Mouse (Mus musculus) megakaryocyte, embryonic 14.5 days (primary cell): ENCODE results near the gene Nalcn. TPM values are rescaled to one million over a fixed set of nuclear protein-coding genes. Genes with fewer than 3 reads are reported as not detected.

Experiments used
- H3K27me3 ChIP-seq: replicated peaks from 2 replicates; pipeline ENCODE3; 2012; ENCODE audit warnings: inconsistent platforms
- H3K36me3 ChIP-seq: replicated peaks from 2 replicates; pipeline ENCODE3; 2012; ENCODE audit warnings: low read length, inconsistent platforms, mixed read lengths
- H3K4me1 ChIP-seq: 2 replicates; pipeline ENCODE4 v1.6.1; 2012; ENCODE audit warnings: inconsistent platforms
- H3K4me3 ChIP-seq: replicated peaks from 2 replicates; pipeline ENCODE3; 2012; ENCODE audit warnings: moderate library complexity, mild to moderate bottlenecking, inconsistent platforms
- H3K9me3 ChIP-seq: 2 replicates; pipeline ENCODE4 v1.6.1; 2012; ENCODE audit warnings: inconsistent platforms
- FLI1 ChIP-seq: IDR thresholded peaks from 2 replicates; pipeline ENCODE4 v1.6.1; 2012; ENCODE audit warnings: low read length, inconsistent platforms, mixed read lengths
- GATA1 ChIP-seq: IDR thresholded peaks from 3 replicates; pipeline ENCODE4 v1.6.1; 2012; ENCODE audit warnings: mixed read lengths, low read length, inconsistent platforms, borderline replicate concordance
- polyA plus RNA-seq: library from polyadenylated mRNA; stranded (reverse); fragments of >175 nt; gene quantifications from 2 replicates; pipeline ENCODE4 v1.2.3, GENCODE M21; 2012; ENCODE audit warnings: low replicate concordance; ENCODE audit not compliant: insufficient read depth

Gene Nalcn
- polyA plus RNA-seq, 1 experiment, result not detected

DNA sequence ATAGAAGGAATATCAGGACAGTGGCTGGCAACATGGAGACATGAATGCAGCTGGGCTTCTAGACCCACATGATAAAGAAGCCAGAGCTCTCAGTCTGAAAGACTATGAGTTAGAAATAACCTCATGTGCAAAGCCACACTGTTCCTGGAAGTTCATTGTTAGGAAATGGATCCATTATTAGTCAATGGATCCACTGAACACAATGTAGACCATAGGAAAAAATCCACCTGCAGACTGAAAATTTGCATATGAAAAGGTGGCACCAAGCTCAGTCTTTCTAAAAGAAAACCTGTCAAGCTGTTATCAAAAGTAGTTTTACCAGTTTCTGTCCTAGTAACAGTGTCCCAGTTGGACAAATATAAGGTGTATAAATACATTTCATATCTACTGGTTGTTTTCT is 39.5 kb downstream of the Nalcn start:
- no peaks in the 10 kb centered on the region for H3K36me3 ChIP-seq
- H3K4me1 ChIP-seq, result no peaks in the 10 kb centered on the region
- no peaks in the 10 kb centered on the region for H3K9me3 ChIP-seq
- H3K4me3 ChIP-seq, result no peak overlapping the region
- no peak for TF ChIP-seq FLI1
- no peak for TF ChIP-seq GATA1
- H3K27me3 ChIP-seq, result no peaks in the 10 kb centered on the region

DNA sequence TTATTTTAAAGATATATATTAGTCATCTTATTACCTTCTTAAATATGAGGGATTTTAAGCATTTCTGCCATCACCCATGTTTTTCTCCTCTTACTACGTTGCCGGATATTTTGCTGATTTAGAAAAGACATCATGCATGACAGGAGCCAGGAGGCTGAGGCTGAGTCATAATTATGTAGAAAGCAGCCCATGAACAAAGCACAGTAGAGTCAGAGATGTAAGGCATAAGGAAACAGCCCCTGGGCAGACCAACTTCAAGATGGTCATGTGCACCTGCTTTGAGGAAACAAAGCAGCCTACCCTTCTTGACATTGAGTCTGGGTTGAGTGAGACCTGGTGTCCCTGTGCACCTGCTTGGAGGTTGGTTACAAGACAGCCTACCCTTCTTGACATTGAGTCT is 44.5 kb downstream of the Nalcn start:
- TF ChIP-seq FLI1 (no peak), GATA1 (no peak)
- H3K36me3 ChIP-seq, result no peaks in the 10 kb centered on the region
- H3K27me3 ChIP-seq, result no peaks in the 10 kb centered on the region
- no peaks in the 10 kb centered on the region for H3K9me3 ChIP-seq
- no peaks in the 10 kb centered on the region for H3K4me1 ChIP-seq
- H3K4me3 ChIP-seq, result no peak overlapping the region

DNA sequence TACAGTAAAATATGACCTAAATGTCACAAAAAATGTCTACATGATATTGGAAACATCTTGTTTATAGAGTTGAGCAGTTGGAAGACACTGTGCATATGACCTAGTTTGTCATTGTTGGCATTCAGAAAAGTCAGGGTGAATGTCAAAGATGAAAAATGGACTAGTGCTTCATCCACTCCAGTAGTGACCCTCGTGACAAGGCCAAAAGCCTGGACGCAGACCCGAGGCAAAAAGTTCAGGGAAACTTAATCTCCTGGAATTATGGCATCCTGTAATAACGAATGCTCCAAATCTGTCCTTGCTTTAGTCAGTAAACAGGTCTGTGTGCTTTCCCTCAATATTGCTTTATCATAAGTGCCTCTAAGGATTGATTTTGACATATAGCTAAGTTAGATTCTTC is 51.6 kb downstream of the Nalcn start:
- Histone ChIP-seq H3K36me3 (no peaks in the 10 kb centered on the region), H3K4me1 (no peaks in the 10 kb centered on the region), H3K27me3 (no peaks in the 10 kb centered on the region), H3K4me3 (no peak overlapping the region), H3K9me3 (no peaks in the 10 kb centered on the region)
- TF ChIP-seq FLI1 (no peak), GATA1 (no peak)

DNA sequence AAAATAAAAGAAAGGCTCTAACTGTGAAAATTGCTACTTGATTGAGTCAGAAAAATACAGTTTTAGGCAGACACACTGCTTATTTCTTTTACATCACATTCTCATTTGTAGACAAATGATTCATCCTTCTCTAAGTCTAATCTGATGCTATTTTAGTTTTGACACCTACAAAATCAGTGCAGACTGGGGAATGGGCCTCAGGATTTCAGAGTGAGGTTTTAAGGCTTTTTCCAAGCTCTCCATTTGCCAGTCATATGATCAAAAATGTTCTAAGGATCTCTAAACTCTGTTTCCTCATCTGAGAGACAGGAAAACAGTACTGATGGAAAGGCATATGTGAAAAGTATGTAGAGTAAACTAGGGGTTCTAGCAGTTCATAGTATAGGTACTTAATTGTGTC is 52.0 kb downstream of the Nalcn start:
- Histone ChIP-seq H3K36me3 (no peaks in the 10 kb centered on the region), H3K4me3 (no peak overlapping the region), H3K9me3 (no peaks in the 10 kb centered on the region), H3K4me1 (no peaks in the 10 kb centered on the region), H3K27me3 (no peaks in the 10 kb centered on the region)
- TF ChIP-seq FLI1 (no peak), GATA1 (no peak)

DNA sequence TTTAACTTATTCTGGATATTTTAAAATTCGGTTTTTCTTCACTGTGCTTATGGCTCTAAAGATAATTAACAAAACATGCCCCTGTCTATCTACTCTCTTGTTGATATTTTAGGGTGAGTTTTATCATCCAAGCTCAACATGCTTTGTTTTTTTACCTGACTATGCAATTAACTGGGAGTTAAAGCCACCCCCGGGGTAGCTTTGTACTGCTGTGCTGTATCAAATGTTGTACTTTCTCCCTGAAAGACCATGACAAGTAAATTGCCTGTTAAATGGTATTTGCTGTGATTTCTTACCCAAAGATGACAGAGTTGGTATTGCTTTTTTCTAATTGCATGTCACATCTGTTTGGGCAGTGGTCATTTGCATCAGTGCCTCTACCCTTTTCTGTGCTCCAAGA is 60.3 kb downstream of the Nalcn start:
- TF ChIP-seq GATA1, result no peak
- TF ChIP-seq FLI1, result no peak
- no peak overlapping the region for H3K4me3 ChIP-seq
- H3K27me3 ChIP-seq, result no peaks in the 10 kb centered on the region
- no peaks in the 10 kb centered on the region for H3K9me3 ChIP-seq
- no peaks in the 10 kb centered on the region for H3K36me3 ChIP-seq
- H3K4me1 ChIP-seq, result no peaks in the 10 kb centered on the region

DNA sequence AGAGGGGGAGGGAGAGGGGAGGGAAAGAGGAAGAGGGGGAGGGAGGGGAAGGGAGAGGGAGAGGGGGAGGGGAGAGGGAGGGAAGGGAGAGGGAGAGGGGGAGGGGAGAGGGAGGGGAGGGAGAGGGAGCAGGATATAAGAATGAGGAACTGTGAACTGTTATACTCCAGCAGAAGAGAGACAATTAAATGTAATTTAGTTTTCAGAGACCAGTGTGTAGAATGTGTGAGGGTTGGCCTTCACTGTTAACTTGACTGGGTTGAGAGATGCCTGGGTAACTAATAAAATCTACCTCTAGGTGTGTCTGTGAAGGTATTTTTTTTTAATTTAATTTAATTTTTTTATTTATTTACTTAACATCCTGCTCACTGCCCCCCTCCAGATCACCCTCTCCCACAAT is 71.4 kb downstream of the Nalcn start:
- H3K4me3 ChIP-seq, result no peak overlapping the region
- H3K4me1 ChIP-seq, result no peaks in the 10 kb centered on the region
- no peaks in the 10 kb centered on the region for H3K27me3 ChIP-seq
- no peak for TF ChIP-seq GATA1
- TF ChIP-seq FLI1, result no peak
- 0 out of 2 replicates have a peak, but pooled peaks cover 3% of the 10 kb centered on the region for H3K9me3 ChIP-seq
- H3K36me3 ChIP-seq, result no peaks in the 10 kb centered on the region

DNA sequence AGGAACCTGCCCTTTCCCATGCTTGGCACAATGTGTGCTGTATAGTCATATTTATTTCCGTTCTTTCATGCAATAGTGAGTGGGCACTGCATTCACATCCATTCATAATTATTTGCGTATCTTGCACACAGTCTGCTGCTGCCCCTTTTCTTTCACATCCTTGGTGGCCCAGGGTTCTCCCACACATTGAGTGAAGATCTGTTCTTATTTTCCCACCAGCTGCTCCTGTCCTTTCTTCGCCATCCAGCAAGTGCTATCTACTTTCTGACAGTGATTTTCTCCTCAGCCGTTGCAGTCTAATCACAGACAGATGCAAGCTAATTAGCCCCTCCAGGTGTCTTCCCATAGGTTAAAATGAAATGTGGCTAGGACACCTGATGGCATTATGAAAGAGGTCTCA is 72.0 kb downstream of the Nalcn start:
- Histone ChIP-seq H3K4me1 (no peaks in the 10 kb centered on the region), H3K9me3 (0 out of 2 replicates have a peak, but pooled peaks cover 3% of the 10 kb centered on the region), H3K4me3 (no peak overlapping the region), H3K27me3 (no peaks in the 10 kb centered on the region), H3K36me3 (no peaks in the 10 kb centered on the region)
- TF ChIP-seq FLI1 (no peak), GATA1 (no peak)

DNA sequence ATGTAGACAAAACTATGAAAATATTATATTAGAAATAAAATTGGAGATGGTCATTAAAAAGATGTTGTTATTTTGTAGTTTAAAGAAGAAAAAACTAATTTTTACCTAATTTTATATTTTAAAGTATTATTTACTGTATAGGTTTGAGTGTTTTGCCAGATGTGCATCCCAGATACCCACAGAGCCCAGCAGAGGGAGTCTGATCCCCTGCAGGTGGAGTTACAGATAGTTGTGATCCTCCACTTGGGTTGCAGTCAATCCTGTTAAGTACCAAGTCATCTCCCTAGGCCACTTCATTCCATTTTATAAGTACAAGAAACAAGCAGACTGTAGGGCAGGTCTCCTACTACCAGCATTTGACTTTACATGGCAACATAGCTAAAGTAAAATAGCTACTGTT is 84.6 kb downstream of the Nalcn start:
- Histone ChIP-seq H3K9me3 (no peaks in the 10 kb centered on the region), H3K27me3 (no peaks in the 10 kb centered on the region), H3K4me3 (no peak overlapping the region), H3K36me3 (no peaks in the 10 kb centered on the region), H3K4me1 (no peaks in the 10 kb centered on the region)
- TF ChIP-seq GATA1, result no peak

DNA sequence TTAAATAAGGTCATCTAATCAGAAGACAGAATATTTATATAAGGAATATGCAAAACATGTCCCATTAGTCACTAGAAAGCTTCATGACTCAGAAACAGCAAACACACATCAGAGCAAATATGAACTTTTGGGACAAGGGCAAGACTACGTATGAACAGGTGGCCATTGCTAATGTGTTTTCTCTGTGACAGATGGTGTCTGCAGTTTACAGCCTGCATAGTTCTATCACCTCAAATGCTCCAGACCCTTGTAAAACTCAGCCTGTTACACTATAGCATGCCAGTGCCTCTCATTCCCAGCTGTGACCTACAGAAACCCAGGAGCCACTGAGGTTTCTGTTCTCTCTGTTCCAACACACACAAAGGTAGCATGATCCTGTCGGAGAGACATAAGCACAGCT is 91.3 kb downstream of the Nalcn start:
- no peaks in the 10 kb centered on the region for H3K27me3 ChIP-seq
- H3K4me3 ChIP-seq, result no peak overlapping the region
- no peaks in the 10 kb centered on the region for H3K9me3 ChIP-seq
- no peaks in the 10 kb centered on the region for H3K4me1 ChIP-seq
- TF ChIP-seq GATA1, result no peak
- no peak for TF ChIP-seq FLI1
- H3K36me3 ChIP-seq, result no peaks in the 10 kb centered on the region

DNA sequence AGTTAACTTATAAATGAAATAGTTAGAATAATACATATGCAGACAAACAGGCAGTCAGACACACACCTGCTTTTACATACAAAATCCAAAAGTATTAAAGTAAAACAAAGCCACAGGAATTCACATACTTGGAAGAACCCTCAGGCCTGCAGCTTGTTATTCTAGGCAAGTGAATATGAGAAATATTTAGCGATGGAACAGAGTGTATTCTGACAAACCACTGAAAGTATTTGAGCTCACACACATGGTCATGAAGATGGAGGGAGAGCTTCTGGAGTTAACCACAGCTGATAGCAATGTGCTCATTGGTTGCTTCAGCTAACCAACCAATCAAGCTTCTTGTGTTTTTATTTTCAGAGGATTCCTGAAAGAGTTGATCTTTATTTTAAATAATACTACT is 93.9 kb downstream of the Nalcn start:
- no peaks in the 10 kb centered on the region for H3K27me3 ChIP-seq
- H3K4me3 ChIP-seq, result no peak overlapping the region
- H3K9me3 ChIP-seq, result no peaks in the 10 kb centered on the region
- TF ChIP-seq FLI1 (no peak), GATA1 (no peak)
- H3K36me3 ChIP-seq, result no peaks in the 10 kb centered on the region
- no peaks in the 10 kb centered on the region for H3K4me1 ChIP-seq

DNA sequence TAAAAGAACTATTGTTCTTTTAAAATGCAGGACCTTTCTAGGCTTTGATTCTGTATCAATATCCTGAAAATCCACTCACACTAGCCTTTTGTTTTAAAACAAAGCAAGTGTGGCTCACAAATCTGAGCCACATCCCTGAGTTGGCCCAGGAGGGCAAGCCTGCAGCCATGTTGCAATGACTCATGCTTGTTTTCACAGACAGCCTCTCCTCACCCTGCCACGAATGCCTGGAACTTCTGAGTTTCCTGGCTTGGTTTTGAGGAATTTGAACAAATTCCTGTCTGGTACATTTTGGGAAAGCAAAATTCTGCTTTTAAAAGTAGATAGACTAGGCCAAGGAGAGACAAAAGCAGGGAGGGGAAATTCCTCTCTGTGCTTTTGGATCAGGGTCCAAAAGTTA is 95.7 kb downstream of the Nalcn start:
- Histone ChIP-seq H3K27me3 (no peaks in the 10 kb centered on the region), H3K4me1 (no peaks in the 10 kb centered on the region)
- TF ChIP-seq GATA1 (no peak), FLI1 (no peak)

More for the DNA sequence above, 95.7 kb downstream of the Nalcn start:
- H3K9me3 ChIP-seq, result no peaks in the 10 kb centered on the region
- H3K4me3 ChIP-seq, result no peak overlapping the region
- H3K36me3 ChIP-seq, result no peaks in the 10 kb centered on the region
